Mouse (Mus musculus): ENCODE measurements around the gene Tigar.

- no peak for TF ChIP-seq CTCF (IDR thresholded peaks at IDR 0.05; ENCODE audit: insufficient read depth, low read length)
- TF ChIP-seq POLR2A (IDR thresholded peaks at IDR 0.05; ENCODE audit: borderline replicate concordance, extremely low read depth, low read depth, low read length): no peak
Measured at GRCm38 (mm10) chr6:127149303-127149943, 40.1 kb upstream of the Tigar start.

All from lung, adult 2 months (tissue).